Mouse (Mus musculus) liver, adult 2 months (tissue): ENCODE results near the gene Gpcpd1.

ENCODE experiments used
- CTCF ChIP-seq: fragments of 200-500 bp; IDR thresholded peaks from 2 replicates; pipeline ENCODE4 v1.5.1; 2011; ENCODE audit warnings: low read depth, low read length, control low read depth
- POLR2A ChIP-seq: fragments of 200-500 bp; IDR thresholded peaks from 2 replicates; pipeline ENCODE4 v1.6.1; 2011; ENCODE audit warnings: low read length, control low read depth; ENCODE audit not compliant: insufficient read depth; ENCODE audit errors: extremely low read depth

- TF ChIP-seq CTCF, result no peak
- no peak for TF ChIP-seq POLR2A
Observed at GRCm38 (mm10) chr2:132526894-132527532, 60.5 kb downstream of the Gpcpd1 start.
